Mouse (Mus musculus) embryo, embryonic 10 days (tissue): Measurements from ENCODE around the gene Saxo1.
A peak's percentile ranks its signal among the peaks of the same experiment; 100 is the strongest.

Source experiments
- DNase-seq: peaks from one replicate; pipeline ENCODE4 v3.0.0-alpha.2; 2015; ENCODE audit warnings: low spot score

Gene Saxo1

GRCm38 (mm10) chr4:86422586-86422985 is 135.5 kb downstream of the Saxo1 start:
- no peak for DNase-seq

GRCm38 (mm10) chr4:86416401-86417025 is 141.6 kb downstream of the Saxo1 start:
- DNase-seq = no peak

GRCm38 (mm10) chr4:86413388-86413787 is 144.7 kb downstream of the Saxo1 start:
- DNase-seq = peak; percentile 64

GRCm38 (mm10) chr4:86410946-86411345 is 147.2 kb downstream of the Saxo1 start:
- DNase-seq = no peak

- DNase-seq = no peak
These were observed 149.7 kb downstream of the Saxo1 start for GRCm38 (mm10) chr4:86408421-86408820.

GRCm38 (mm10) chr4:86407200-86407527 is 151.0 kb downstream of the Saxo1 start:
- no peak for DNase-seq

GRCm38 (mm10) chr4:86406501-86407199 is 151.5 kb downstream of the Saxo1 start:
- DNase-seq = peak; percentile 40

GRCm38 (mm10) chr4:86401116-86401515 is 157.0 kb downstream of the Saxo1 start:
- no peak for DNase-seq

- no peak for DNase-seq
These were observed 160.7 kb downstream of the Saxo1 start for GRCm38 (mm10) chr4:86397470-86397869.

- no peak for DNase-seq
These were observed 161.3 kb downstream of the Saxo1 start for GRCm38 (mm10) chr4:86396672-86397288.

- no peak for DNase-seq
These were observed 162.5 kb downstream of the Saxo1 start for GRCm38 (mm10) chr4:86395636-86396035.
